Mouse (Mus musculus) ES-Bruce4 (cell line): Measurements from ENCODE around the gene Tssk3. TPM values are rescaled to one million over a fixed set of nuclear protein-coding genes. Genes with fewer than 3 reads are reported as not detected.

Experiments used
- H3K27ac ChIP-seq: 2 replicates; pipeline ENCODE4 v1.5.1; 2012; ENCODE audit warnings: low read length, inconsistent platforms; ENCODE audit not compliant: insufficient read depth
- H3K27me3 ChIP-seq: 2 replicates; pipeline ENCODE4 v1.6.1; 2012; ENCODE audit warnings: mild to moderate bottlenecking, low read length, inconsistent platforms; ENCODE audit not compliant: control insufficient read depth, poor library complexity, insufficient read depth, severe bottlenecking
- H3K36me3 ChIP-seq: 2 replicates; pipeline ENCODE4 v1.6.1; 2012; ENCODE audit warnings: inconsistent platforms, mild to moderate bottlenecking, low read length, moderate library complexity; ENCODE audit not compliant: control insufficient read depth, poor library complexity, insufficient read depth, severe bottlenecking
- H3K4me1 ChIP-seq: one replicate; pipeline ENCODE4 v1.8.1; 2011; ENCODE audit warnings: low read length; ENCODE audit not compliant: control insufficient read depth, insufficient read depth
- H3K4me3 ChIP-seq: 2 replicates; pipeline ENCODE4 v1.5.1; 2011; ENCODE audit warnings: low read depth, mild to moderate bottlenecking, low read length
- H3K9ac ChIP-seq: 2 replicates; pipeline ENCODE4 v1.6.1; 2012; ENCODE audit warnings: low read depth, mild to moderate bottlenecking, inconsistent platforms; ENCODE audit not compliant: poor library complexity, severe bottlenecking
- H3K9me3 ChIP-seq: replicated peaks from 2 replicates; pipeline ENCODE4 v1.6.1; 2012; ENCODE audit warnings: mild to moderate bottlenecking, low read length, inconsistent platforms; ENCODE audit not compliant: control insufficient read depth, poor library complexity, insufficient read depth, severe bottlenecking
- CTCF ChIP-seq: IDR thresholded peaks from one replicate; pipeline ENCODE4 v1.8.1; 2011; ENCODE audit warnings: low read depth, low read length
- EP300 ChIP-seq: IDR thresholded peaks from 2 replicates; pipeline ENCODE4 v1.6.1; 2011; ENCODE audit warnings: low read depth, low read length; ENCODE audit not compliant: insufficient read depth
- POLR2A ChIP-seq: IDR thresholded peaks from one replicate; pipeline ENCODE4 v1.8.1; 2011; ENCODE audit warnings: low read length; ENCODE audit not compliant: insufficient read depth
- polyA plus RNA-seq: library from polyadenylated mRNA; stranded (reverse); fragments of >200 nt; gene quantifications from 2 replicates; pipeline ENCODE4 v1.2.4, GENCODE M21; 2011; ENCODE audit warnings: low read depth; ENCODE audit not compliant: missing spikeins, insufficient read depth, insufficient read length

The Tssk3 gene
- polyA plus RNA-seq, 1 experiment = not detected

GRCm38 (mm10) chr4:129502901-129503444 is 12.2 kb upstream of the Tssk3 start:
- Histone ChIP-seq H3K4me3 (no peak overlapping the region), H3K36me3 (no peaks in the 10 kb centered on the region), H3K9me3 (no peaks in the 10 kb centered on the region), H3K9ac (peak overlapping the region; percentile 4; the same call in 1 of the 2 replicates), H3K4me1 (peaks cover 22% of the 10 kb centered on the region), H3K27ac (peak overlapping the region; percentile 79), H3K27me3 (no peaks in the 10 kb centered on the region)
- TF ChIP-seq EP300 (peak; percentile 79), CTCF (no peak)

DNA sequence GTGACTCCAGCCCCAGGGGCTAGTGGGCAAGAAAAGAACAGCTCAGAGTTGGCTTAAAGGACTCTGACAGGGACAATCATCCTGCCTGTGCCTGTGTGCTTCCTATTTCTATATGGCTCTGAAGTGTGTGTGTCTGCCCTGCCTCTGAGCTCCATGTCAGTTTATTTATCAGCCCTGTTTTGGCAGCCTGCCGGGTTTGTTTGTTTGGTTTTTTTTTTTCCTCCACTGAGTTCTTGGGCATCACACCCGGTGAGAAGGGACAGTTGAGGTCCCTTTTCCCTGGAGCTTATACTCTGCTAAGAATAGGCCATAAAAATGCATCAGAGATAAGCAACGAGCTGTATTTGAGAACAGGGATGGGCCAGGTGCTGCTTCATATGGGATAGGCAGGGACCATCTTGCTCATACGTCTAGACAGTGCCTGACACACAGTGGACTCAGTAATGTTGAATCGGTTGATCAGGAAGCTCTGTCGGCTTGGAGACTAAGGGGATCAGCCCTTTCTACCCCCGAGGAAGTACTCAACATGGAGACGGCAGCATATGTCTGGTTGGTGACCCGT is 11.6 kb upstream of the Tssk3 start:
- H3K9me3 ChIP-seq = no peaks in the 10 kb centered on the region
- H3K4me3 ChIP-seq = no peak overlapping the region
- H3K36me3 ChIP-seq = no peaks in the 10 kb centered on the region
- no peaks in the 10 kb centered on the region for H3K27me3 ChIP-seq
- peak overlapping the region; percentile 79 for H3K27ac ChIP-seq
- TF ChIP-seq EP300 = no peak
- no peak for TF ChIP-seq POLR2A
- TF ChIP-seq CTCF = no peak
- H3K4me1 ChIP-seq = peaks cover 22% of the 10 kb centered on the region
- 0 out of 2 replicates have a peak overlapping the region, but pooled peaks have one; percentile 4 for H3K9ac ChIP-seq

DNA sequence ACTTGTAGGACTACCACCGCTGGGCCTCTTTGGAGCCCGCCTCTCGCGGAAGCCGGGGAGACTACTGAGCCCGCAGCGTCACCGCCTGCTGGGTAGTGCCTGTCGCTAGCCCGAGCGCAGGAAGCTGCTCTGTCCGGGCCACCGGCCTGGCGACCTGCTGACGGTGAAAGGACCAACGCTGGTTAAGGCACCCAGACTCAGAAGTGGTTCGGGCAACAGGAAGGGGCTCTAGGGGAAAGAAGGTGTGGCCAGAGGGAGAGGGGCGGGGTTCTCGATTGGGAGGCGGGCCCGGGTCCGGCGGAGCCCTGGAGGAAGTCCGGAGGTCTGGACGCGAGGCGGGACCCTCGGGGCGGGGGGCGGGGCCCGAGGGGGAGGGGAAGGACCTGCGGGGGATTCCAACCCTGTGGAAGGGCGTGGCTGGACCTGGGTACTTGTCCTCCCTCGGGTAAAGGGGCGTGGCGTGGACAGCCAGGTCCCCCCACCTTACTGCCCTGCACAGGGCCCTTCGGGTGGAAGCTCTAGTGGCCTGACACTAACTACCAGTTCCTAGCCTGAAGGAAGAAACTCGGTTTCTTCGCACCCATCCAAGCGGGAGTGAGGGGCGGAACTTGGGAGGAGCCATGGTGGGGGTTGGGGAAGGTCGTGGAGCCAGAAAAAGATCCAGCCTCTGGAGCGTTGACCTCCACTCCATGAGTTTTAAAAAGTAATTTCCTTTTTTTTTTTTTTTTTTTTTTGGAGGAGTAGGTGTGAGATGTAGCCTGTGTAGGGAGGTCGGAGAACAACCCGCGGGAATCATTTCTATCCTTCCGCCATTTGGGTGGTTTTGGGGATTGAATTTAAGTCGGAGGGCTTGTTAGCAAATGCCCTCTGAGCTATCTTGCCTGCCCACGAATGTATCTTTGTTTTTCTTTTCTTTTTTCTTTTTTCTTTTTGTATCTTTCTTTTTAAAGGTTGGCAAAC is 10.1 kb upstream of the Tssk3 start:
- H3K9me3 ChIP-seq = no peaks in the 10 kb centered on the region
- peaks cover 22% of the 10 kb centered on the region for H3K4me1 ChIP-seq
- H3K27ac ChIP-seq = peak overlapping the region; percentile 80
- peak overlapping the region; percentile 62 for H3K4me3 ChIP-seq
- H3K36me3 ChIP-seq = no peaks in the 10 kb centered on the region
- H3K9ac ChIP-seq = peak overlapping the region; percentile 73
- TF ChIP-seq CTCF (no peak), POLR2A (peak; percentile 93), EP300 (0 out of 2 replicates have a peak, but pooled peaks have one; percentile 22)
- no peaks in the 10 kb centered on the region for H3K27me3 ChIP-seq

DNA sequence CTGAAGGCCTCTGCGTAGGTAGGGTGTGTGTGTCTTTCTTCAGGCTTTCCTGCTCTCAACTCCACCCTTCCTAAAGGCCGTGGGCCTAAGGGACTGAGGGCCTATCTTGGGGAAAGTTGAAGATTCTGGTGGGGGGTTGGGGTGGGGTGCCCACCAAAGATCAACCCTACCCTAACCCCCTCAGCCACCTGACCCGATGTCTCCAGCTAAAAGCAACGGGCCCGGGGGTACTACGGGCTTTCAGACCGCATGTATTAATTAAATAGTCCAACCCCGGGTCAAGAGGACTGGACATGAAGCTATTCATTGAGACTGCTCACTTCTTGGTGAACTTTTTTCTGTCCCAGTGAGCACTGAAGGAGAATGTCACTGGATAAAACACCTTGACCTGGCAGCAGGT is 9.2 kb upstream of the Tssk3 start:
- Histone ChIP-seq H3K4me3 (peak overlapping the region; percentile 55), H3K9ac (peak overlapping the region; percentile 73), H3K4me1 (peaks cover 22% of the 10 kb centered on the region)

GRCm38 (mm10) chr4:129498941-129499340 is 8.1 kb upstream of the Tssk3 start:
- Histone ChIP-seq H3K9ac (peak overlapping the region; percentile 73), H3K4me3 (0 out of 2 replicates have a peak overlapping the region, but pooled peaks have one; percentile 55), H3K27me3 (no peaks in the 10 kb centered on the region), H3K36me3 (no peaks in the 10 kb centered on the region), H3K9me3 (no peaks in the 10 kb centered on the region), H3K27ac (peak overlapping the region; percentile 80), H3K4me1 (peaks cover 17% of the 10 kb centered on the region)
- TF ChIP-seq POLR2A (no peak), EP300 (no peak)

More for the DNA sequence above, 9.2 kb upstream of the Tssk3 start:
- no peak for TF ChIP-seq POLR2A
- TF ChIP-seq EP300 = no peak
- TF ChIP-seq CTCF = no peak
- no peaks in the 10 kb centered on the region for H3K36me3 ChIP-seq
- H3K27me3 ChIP-seq = no peaks in the 10 kb centered on the region
- peak overlapping the region; percentile 80 for H3K27ac ChIP-seq
- H3K9me3 ChIP-seq = no peaks in the 10 kb centered on the region
